47 mouse cellular contexts compared by ENCODE assay signal in genomic region chr2:76326161-76326560, GRCm38 (mm10). TPM values are rescaled to one million over a fixed set of nuclear protein-coding genes. Genes with fewer than 3 reads are reported as not detected.
"Had no signal": no experiment of that assay in that cellular context is flagged by ENCODE, and none has a peak within 500 bp of the region (broad histone marks: within the 10 kb centered on the region; RNA-seq: fewer than 3 reads in every experiment).

No protein-coding gene starts in this region.

- H3K4me2 ChIP-seq: heart, embryonic 11.5 days; heart, embryonic 12.5 days; heart, embryonic 13.5 days; heart, embryonic 15.5 days; hindbrain, embryonic 12.5 days; hindbrain, embryonic 13.5 days; hindbrain, embryonic 14.5 days; hindbrain, embryonic 15.5 days; intestine, embryonic 15.5 days; kidney, embryonic 15.5 days had no signal

- H3K9ac ChIP-seq: heart, embryonic 12.5 days; heart, embryonic 13.5 days; heart, embryonic 15.5 days; hindbrain, embryonic 12.5 days; hindbrain, embryonic 13.5 days; hindbrain, embryonic 14.5 days; hindbrain, embryonic 15.5 days; intestine, embryonic 15.5 days; kidney, embryonic 15.5 days had no signal

- H3K9me3 ChIP-seq: heart, embryonic 10.5 days; heart, embryonic 12.5 days; heart, embryonic 13.5 days; heart, embryonic 15.5 days; hindbrain, embryonic 10.5 days; hindbrain, embryonic 12.5 days; hindbrain, embryonic 13.5 days; hindbrain, embryonic 15.5 days; intestine, embryonic 15.5 days; kidney, embryonic 15.5 days had no signal

- DNase-seq: heart, postnatal 10 days; heart, postnatal 14 days; heart, postnatal 36 days; heart, postnatal 4 days; kidney, adult 11 months; kidney, adult 18-20 months; kidney, adult 2 months; kidney, adult 8-10 months; kidney, adult 9 months; kidney, postnatal 10 days; kidney, postnatal 14 days; kidney, postnatal 25 days; kidney, postnatal 36 days; kidney, postnatal 4 days; layer of hippocampus, adult 9-11 months; layer of hippocampus, postnatal 36 days had no signal

- H3K27ac ChIP-seq: heart, embryonic 10.5 days; heart, embryonic 13.5 days; heart, embryonic 15.5 days; hindbrain, embryonic 10.5 days; hindbrain, embryonic 12.5 days; hindbrain, embryonic 13.5 days; hindbrain, embryonic 14.5 days; hindbrain, embryonic 15.5 days; hindbrain, postnatal 0 days; intestine, embryonic 15.5 days; kidney, embryonic 15.5 days; kidney, postnatal 0 days; layer of hippocampus, adult 2 months had no signal

- ATAC-seq: hindbrain, embryonic 16.5 days; hindbrain, postnatal 0 days; inflammation-experienced regulatory T-cells, adult 6 months; intestine, embryonic 15.5 days; intestine, embryonic 16.5 days; intestine, postnatal 0 days had no signal

- H3K36me3 ChIP-seq: heart, embryonic 10.5 days; heart, embryonic 12.5 days; heart, embryonic 13.5 days; heart, embryonic 15.5 days; hindbrain, embryonic 10.5 days; hindbrain, embryonic 12.5 days; hindbrain, embryonic 13.5 days; hindbrain, embryonic 15.5 days; intestine, embryonic 15.5 days; kidney, embryonic 15.5 days had no signal

- H3K4me3 ChIP-seq: heart, embryonic 10.5 days; heart, embryonic 12.5 days; heart, embryonic 13.5 days; heart, embryonic 15.5 days; hindbrain, embryonic 10.5 days; hindbrain, embryonic 12.5 days; hindbrain, embryonic 13.5 days; hindbrain, embryonic 15.5 days; intestine, embryonic 15.5 days; kidney, embryonic 15.5 days; layer of hippocampus, adult 2 months had no signal

- H3K4me1 ChIP-seq: heart, embryonic 10.5 days; heart, embryonic 12.5 days; heart, embryonic 13.5 days; heart, embryonic 15.5 days; hindbrain, embryonic 13.5 days; hindbrain, embryonic 15.5 days; intestine, embryonic 15.5 days; kidney, embryonic 15.5 days had no signal

- H3K27me3 ChIP-seq: heart, embryonic 12.5 days; heart, embryonic 13.5 days; heart, embryonic 15.5 days; hindbrain, embryonic 12.5 days; hindbrain, embryonic 13.5 days; hindbrain, embryonic 15.5 days; intestine, embryonic 15.5 days; kidney, embryonic 15.5 days had no signal

RNA-seq across cellular contexts. Expression of gene Pde11a, which starts 12.4 kb away (rescaled TPM):
- total RNA-seq: hematopoietic stem cell, adult 5-6 weeks had no signal

RNA-seq across cellular contexts. Expression of gene Cyct, which starts 34.1 kb away (rescaled TPM):
- total RNA-seq: heart, postnatal 14 days; heart, postnatal 36 days; hematopoietic stem cell, adult 5-6 weeks; hindbrain, postnatal 0 days; layer of hippocampus, adult 18-20 months; layer of hippocampus, adult 2 months; layer of hippocampus, adult 8-10 months; layer of hippocampus, postnatal 14 days; layer of hippocampus, postnatal 36 days; left cerebral cortex, adult 18-20 months had no signal
- polyA plus RNA-seq: heart, embryonic 12.5 days; heart, embryonic 14.5 days; heart, postnatal 0 days; hindbrain, embryonic 10.5 days; hindbrain, embryonic 11.5 days; hindbrain, embryonic 12.5 days; hindbrain, embryonic 13.5 days; hindbrain, embryonic 15.5 days; hindbrain, embryonic 16.5 days; inflammation-experienced regulatory T-cells, adult 6 months; intestine, embryonic 14.5 days; intestine, embryonic 15.5 days; intestine, embryonic 16.5 days; intestine, postnatal 0 days; kidney, adult 2 months; kidney, embryonic 14.5 days; kidney, embryonic 15.5 days; kidney, embryonic 16.5 days; large intestine, adult 2 months had no signal
